Mouse (Mus musculus) stomach, embryonic 15.5 days (tissue): ENCODE data around the gene Drc1. TPM values are rescaled to one million over a fixed set of nuclear protein-coding genes. Genes with fewer than 3 reads are reported as not detected.

Source experiments
- ATAC-seq: fragments of 200-750 bp; cut with Nextera tagmentation; 2 replicates; pipeline ENCODE4 v1.8.0; 2017; ENCODE audit warnings: low read depth, moderate number of reproducible peaks, moderate TSS enrichment; ENCODE audit not compliant: insufficient read depth, low FRiP score
- H3K27ac ChIP-seq: fragments of 300-500 bp; sonication (generic); 2 replicates; pipeline ENCODE4 v1.5.1; 2015; ENCODE audit warnings: mild to moderate bottlenecking, inconsistent platforms
- H3K27me3 ChIP-seq: fragments of 300-500 bp; sonication (generic); replicated peaks from 2 replicates; pipeline ENCODE4 v1.6.1; 2015; ENCODE audit warnings: inconsistent platforms
- H3K36me3 ChIP-seq: fragments of 300-500 bp; sonication (generic); 2 replicates; pipeline ENCODE4 v1.6.1; 2015; ENCODE audit warnings: inconsistent platforms
- H3K4me1 ChIP-seq: fragments of 300-500 bp; sonication (generic); 2 replicates; pipeline ENCODE4 v1.6.1; 2015; ENCODE audit warnings: inconsistent platforms
- H3K4me2 ChIP-seq: fragments of 300-500 bp; sonication (generic); 2 replicates; pipeline ENCODE4 v1.6.1; 2015; ENCODE audit warnings: mild to moderate bottlenecking, inconsistent platforms
- H3K4me3 ChIP-seq: fragments of 300-500 bp; sonication (generic); replicated peaks from 2 replicates; pipeline ENCODE4 v1.5.1; 2015; ENCODE audit warnings: inconsistent platforms
- H3K9ac ChIP-seq: fragments of 300-500 bp; sonication (generic); 2 replicates; pipeline ENCODE4 v1.6.1; 2015; ENCODE audit warnings: inconsistent platforms
- H3K9me3 ChIP-seq: fragments of 300-500 bp; sonication (generic); 2 replicates; pipeline ENCODE4 v1.6.1; 2016; ENCODE audit warnings: inconsistent platforms
- WGBS: fragments of 180-500 bp; shearing (Covaris S2); methylation state at CpG from one replicate; pipeline ENCODE4 v1.1.7; 2015; 5-methylcytosine and 5-hydroxymethylcytosine counted together
- polyA plus RNA-seq: library from polyadenylated mRNA; unstranded; fragments of >200 nt; fragmentation: Nextera tagmentation; extraction: Ambion mirVana; gene quantifications from 2 replicates; pipeline ENCODE4 v1.2.1, GENCODE M21; 2015

Gene Drc1
- polyA plus RNA-seq, 1 experiment from 2014 or later: 0.90 TPM

GRCm38 (mm10) chr5:30255567-30256354 lies 25.4 kb upstream of the Drc1 start:
- no peak overlapping the region for H3K4me2 ChIP-seq
- H3K9me3 ChIP-seq: no peaks in the 10 kb centered on the region
- H3K36me3 ChIP-seq: peaks cover 16% of the 10 kb centered on the region
- no peak for ATAC-seq
- no peaks in the 10 kb centered on the region for H3K4me1 ChIP-seq
- H3K4me3 ChIP-seq: no peak overlapping the region
- H3K27ac ChIP-seq: no peak overlapping the region
- 61% methylated on average over 12 of the region's 12 CpGs for WGBS
- H3K27me3 ChIP-seq: no peaks in the 10 kb centered on the region
- H3K9ac ChIP-seq: no peak overlapping the region

- H3K4me2 ChIP-seq: no peak overlapping the region
- H3K9me3 ChIP-seq: no peaks in the 10 kb centered on the region
- H3K4me3 ChIP-seq: no peak overlapping the region
- no peak for ATAC-seq
- H3K36me3 ChIP-seq: peaks cover 12% of the 10 kb centered on the region; the same call in 1 of the 2 replicates
- no peak overlapping the region for H3K9ac ChIP-seq
- no peaks in the 10 kb centered on the region for H3K4me1 ChIP-seq
- 80% methylated on average over 7 of the region's 7 CpGs for WGBS
- no peaks in the 10 kb centered on the region for H3K27me3 ChIP-seq
- no peak overlapping the region for H3K27ac ChIP-seq
Observed at GRCm38 (mm10) chr5:30258776-30259175, 22.4 kb upstream of the Drc1 start.

- H3K4me1 ChIP-seq: no peaks in the 10 kb centered on the region
- 57% methylated on average over 11 of the region's 11 CpGs for WGBS
- H3K4me2 ChIP-seq: no peak overlapping the region
- no peaks in the 10 kb centered on the region for H3K9me3 ChIP-seq
- H3K9ac ChIP-seq: no peak overlapping the region
- ATAC-seq: no peak
- H3K4me3 ChIP-seq: no peak overlapping the region
- H3K27ac ChIP-seq: no peak overlapping the region
- no peaks in the 10 kb centered on the region for H3K27me3 ChIP-seq
- 0 out of 2 replicates have a peak, but pooled peaks cover 5% of the 10 kb centered on the region for H3K36me3 ChIP-seq
Observed at GRCm38 (mm10) chr5:30270571-30271190, 10.5 kb upstream of the Drc1 start.

- H3K4me1 ChIP-seq: no peaks in the 10 kb centered on the region
- no peak overlapping the region for H3K9ac ChIP-seq
- 0 out of 2 replicates have a peak, but pooled peaks have one; percentile 31 for ATAC-seq
- H3K36me3 ChIP-seq: 0 out of 2 replicates have a peak, but pooled peaks cover 5% of the 10 kb centered on the region
- H3K4me2 ChIP-seq: no peak overlapping the region
- peak overlapping the region; percentile 18; the same call in 1 of the 2 replicates for H3K27ac ChIP-seq
- 70% methylated on average over 11 of the region's 11 CpGs for WGBS
- H3K4me3 ChIP-seq: no peak overlapping the region
- H3K9me3 ChIP-seq: no peaks in the 10 kb centered on the region
- H3K27me3 ChIP-seq: no peaks in the 10 kb centered on the region
Observed at GRCm38 (mm10) chr5:30271599-30272281, 9.4 kb upstream of the Drc1 start.

- ATAC-seq: no peak
- Histone ChIP-seq H3K27me3 (0 out of 2 replicates have a peak, but pooled peaks cover 5% of the 10 kb centered on the region), H3K4me3 (no peak overlapping the region), H3K36me3 (no peaks in the 10 kb centered on the region), H3K4me2 (no peak overlapping the region), H3K9me3 (no peaks in the 10 kb centered on the region), H3K4me1 (peaks cover 4% of the 10 kb centered on the region; the same call in 1 of the 2 replicates), H3K9ac (no peak overlapping the region), H3K27ac (no peak overlapping the region)
- WGBS: 81% methylated on average over 2 of the region's 2 CpGs
Observed at GRCm38 (mm10) chr5:30276361-30276760, 4.8 kb upstream of the Drc1 start.

GRCm38 (mm10) chr5:30278952-30279351 lies 2.2 kb upstream of the Drc1 start:
- Histone ChIP-seq H3K4me3 (no peak overlapping the region), H3K4me1 (peaks cover 4% of the 10 kb centered on the region; the same call in 1 of the 2 replicates), H3K27me3 (0 out of 2 replicates have a peak, but pooled peaks cover 6% of the 10 kb centered on the region), H3K4me2 (no peak overlapping the region), H3K27ac (no peak overlapping the region), H3K9ac (no peak overlapping the region), H3K36me3 (no peaks in the 10 kb centered on the region), H3K9me3 (no peaks in the 10 kb centered on the region)
- 49% methylated on average over 3 of the region's 3 CpGs for WGBS
- no peak for ATAC-seq

- H3K9me3 ChIP-seq: no peaks in the 10 kb centered on the region
- H3K9ac ChIP-seq: no peak overlapping the region
- H3K36me3 ChIP-seq: no peaks in the 10 kb centered on the region
- ATAC-seq: no peak
- 83% methylated on average over 4 of the region's 4 CpGs for WGBS
- no peak overlapping the region for H3K4me3 ChIP-seq
- 0 out of 2 replicates have a peak, but pooled peaks cover 6% of the 10 kb centered on the region for H3K27me3 ChIP-seq
- no peak overlapping the region for H3K4me2 ChIP-seq
- H3K27ac ChIP-seq: no peak overlapping the region
- H3K4me1 ChIP-seq: peaks cover 4% of the 10 kb centered on the region; the same call in 1 of the 2 replicates
Observed at GRCm38 (mm10) chr5:30279446-30279845, 1.7 kb upstream of the Drc1 start.

GRCm38 (mm10) chr5:30280864-30281263 lies 324 bp upstream of the Drc1 start:
- no peaks in the 10 kb centered on the region for H3K36me3 ChIP-seq
- no peaks in the 10 kb centered on the region for H3K9me3 ChIP-seq
- H3K27ac ChIP-seq: no peak overlapping the region
- H3K4me1 ChIP-seq: peaks cover 4% of the 10 kb centered on the region; the same call in 1 of the 2 replicates
- no peak overlapping the region for H3K9ac ChIP-seq
- WGBS: 41% methylated on average over 9 of the region's 9 CpGs
- peak overlapping the region; percentile 36 for H3K4me3 ChIP-seq
- no peak for ATAC-seq
- H3K27me3 ChIP-seq: 0 out of 2 replicates have a peak, but pooled peaks cover 6% of the 10 kb centered on the region
- H3K4me2 ChIP-seq: peak overlapping the region; percentile 69

- WGBS: 56% methylated on average over 10 of the region's 10 CpGs
- no peaks in the 10 kb centered on the region for H3K36me3 ChIP-seq
- no peak overlapping the region for H3K9ac ChIP-seq
- H3K4me1 ChIP-seq: peaks cover 10% of the 10 kb centered on the region; the same call in 1 of the 2 replicates
- ATAC-seq: peak; percentile 75
- H3K27me3 ChIP-seq: 0 out of 2 replicates have a peak, but pooled peaks cover 3% of the 10 kb centered on the region
- H3K4me2 ChIP-seq: peak overlapping the region; percentile 29; the same call in 1 of the 2 replicates
- peak overlapping the region; percentile 48 for H3K27ac ChIP-seq
- H3K9me3 ChIP-seq: no peaks in the 10 kb centered on the region
- H3K4me3 ChIP-seq: no peak overlapping the region
Observed at GRCm38 (mm10) chr5:30285944-30286799, 5.0 kb downstream of the Drc1 start.

GRCm38 (mm10) chr5:30287106-30287882 lies 6.1 kb downstream of the Drc1 start:
- Histone ChIP-seq H3K9me3 (no peaks in the 10 kb centered on the region), H3K4me2 (no peak overlapping the region), H3K4me1 (0 out of 2 replicates have a peak, but pooled peaks cover 7% of the 10 kb centered on the region), H3K9ac (no peak overlapping the region), H3K4me3 (no peak overlapping the region), H3K36me3 (no peaks in the 10 kb centered on the region), H3K27me3 (no peaks in the 10 kb centered on the region), H3K27ac (peak overlapping the region; percentile 48; the same call in 1 of the 2 replicates)
- peak; percentile 58; the same call in 1 of the 2 replicates for ATAC-seq
- WGBS: 69% methylated on average over 9 of the region's 9 CpGs
